Mouse (Mus musculus) cerebellum, adult 2 months (tissue): ENCODE measurements around the gene Hic1.

Source experiments
- CTCF ChIP-seq: fragments of 200-500 bp; IDR thresholded peaks from 2 replicates; pipeline ENCODE4 v1.5.1; 2011; ENCODE audit warnings: low read depth, mild to moderate bottlenecking, control low read depth, low read length, moderate library complexity, borderline replicate concordance; ENCODE audit not compliant: insufficient read depth
- POLR2A ChIP-seq: fragments of 200-500 bp; IDR thresholded peaks from 2 replicates; pipeline ENCODE4 v1.6.1; 2011; ENCODE audit warnings: low read length, control low read depth, borderline replicate concordance; ENCODE audit not compliant: insufficient read depth

- TF ChIP-seq CTCF (no peak), POLR2A (no peak)
Measured at GRCm38 (mm10) chr11:75190905-75191441, 21.7 kb upstream of the Hic1 start, which contains the start of gene Dph1.
